Mouse (Mus musculus) G1E-ER4 (cell line): Measurements from ENCODE around the gene Plekha5. TPM values are rescaled to one million over a fixed set of nuclear protein-coding genes. Genes with fewer than 3 reads are reported as not detected.

ENCODE experiments used
- GATA1 ChIP-seq: IDR thresholded peaks from one replicate; pipeline ENCODE4 v1.8.0; 2012; ENCODE audit warnings: low read length, inconsistent platforms
- polyA plus RNA-seq: library from polyadenylated mRNA; stranded (reverse); fragments of >175 nt; gene quantifications from 2 replicates; pipeline ENCODE4 v1.2.3, GENCODE M21; 2012

The Plekha5 gene
- not detected in 2 replicates for polyA plus RNA-seq

- TF ChIP-seq GATA1: no peak
Measured at GRCm38 (mm10) chr6:140423846-140424200, at the start of gene Plekha5. Gene Plekha5 (plus strand): TSS chr6:140424054.

- no peak for TF ChIP-seq GATA1
Measured at GRCm38 (mm10) chr6:140375671-140376070, 48.2 kb upstream of the Plekha5 start.

- TF ChIP-seq GATA1: no peak
Measured at GRCm38 (mm10) chr6:140380588-140380987, 43.3 kb upstream of the Plekha5 start.

- no peak for TF ChIP-seq GATA1
Measured at GRCm38 (mm10) chr6:140381162-140381561, 42.7 kb upstream of the Plekha5 start.

GRCm38 (mm10) chr6:140383580-140384400, 40.1 kb upstream of the Plekha5 start:
- TF ChIP-seq GATA1: no peak

GRCm38 (mm10) chr6:140396687-140397086, 27.2 kb upstream of the Plekha5 start:
- no peak for TF ChIP-seq GATA1

- TF ChIP-seq GATA1: no peak
Measured at GRCm38 (mm10) chr6:140402766-140403310, 21.0 kb upstream of the Plekha5 start.

GRCm38 (mm10) chr6:140411996-140412395, 11.9 kb upstream of the Plekha5 start:
- no peak for TF ChIP-seq GATA1

GRCm38 (mm10) chr6:140423041-140423845, 611 bp upstream of the Plekha5 start:
- no peak for TF ChIP-seq GATA1

GRCm38 (mm10) chr6:140424201-140424990, 542 bp downstream of the Plekha5 start:
- no peak for TF ChIP-seq GATA1

GRCm38 (mm10) chr6:140424991-140425361, 1.1 kb downstream of the Plekha5 start:
- no peak for TF ChIP-seq GATA1

- TF ChIP-seq GATA1: no peak
Measured at GRCm38 (mm10) chr6:140429236-140429635, 5.4 kb downstream of the Plekha5 start.

GRCm38 (mm10) chr6:140432363-140432762, 8.5 kb downstream of the Plekha5 start:
- TF ChIP-seq GATA1: no peak

GRCm38 (mm10) chr6:140443374-140443773, 19.5 kb downstream of the Plekha5 start:
- TF ChIP-seq GATA1: no peak

- no peak for TF ChIP-seq GATA1
Measured at GRCm38 (mm10) chr6:140444147-140444546, 20.3 kb downstream of the Plekha5 start.

GRCm38 (mm10) chr6:140444855-140445465, 21.1 kb downstream of the Plekha5 start:
- TF ChIP-seq GATA1: no peak
